Comparison of ENCODE assay signal across 8 mouse cellular contexts in genomic region chr9:105887521-105887920, GRCm38 (mm10). TPM values are rescaled to one million over a fixed set of nuclear protein-coding genes. Genes with fewer than 3 reads are reported as not detected.
DNase-seq lines count a peak whose midpoint lies in the region.

No protein-coding gene starts in this region.

- peak; percentile 84 for DNase-seq in heart, adult 11 months
- DNase-seq in heart, postnatal 25 days (ENCODE audit: low spot score), result no peak
- DNase-seq in retina, postnatal 1 day, result peak; percentile 4
- no peak for DNase-seq in retina, embryonic 14.5 days (ENCODE audit: low spot score)
- DNase-seq in adrenal gland, postnatal 36 days, result peak; percentile 42 to 64
- DNase-seq in telencephalon, adult 2 months (ENCODE audit: low read depth, low spot score), result peak; percentile 26
- DNase-seq in gastrocnemius, postnatal 14 days, result no peak
- DNase-seq in gastrocnemius, postnatal 10 days, result no peak

- intact Hi-C loops in heart, postnatal 25 days (cut with DNase I), result no loop called here
- intact Hi-C loops in gastrocnemius, postnatal 14 days (cut with DNase I; ENCODE audit: low total_unique reads), result no loop called here

RNA-seq across cellular contexts. Expression of gene Col6a6, which starts 59.6 kb away (rescaled TPM):
- total RNA-seq in heart, postnatal 25 days (2021), result 1 to 10 TPM; 4.5 to 4.6 TPM
- total RNA-seq in adrenal gland, postnatal 36 days (2021), result 1 to 10 TPM; 1.6 to 3.3 TPM
- 10 to 100 TPM; 13.2 to 17.7 TPM for total RNA-seq in gastrocnemius, postnatal 14 days (2021)
- total RNA-seq in gastrocnemius, postnatal 10 days (2021), result 10 to 100 TPM; 32.5 to 45.0 TPM

Comparison
In these comparisons a context has a peak if more than half of its experiments do, and no peak if none do; other contexts are left out.
1. DNase-seq: peak in heart, adult 11 months (single experiment), retina, postnatal 1 day (single experiment), adrenal gland, postnatal 36 days (2 of 2) and telencephalon, adult 2 months (single experiment); none in heart, postnatal 25 days (single experiment), retina, embryonic 14.5 days (single experiment), gastrocnemius, postnatal 14 days (single experiment) and gastrocnemius, postnatal 10 days (single experiment).